Mouse (Mus musculus) erythroblast, embryonic 14.5 days (primary cell): ENCODE measurements around the gene Ect2l. TPM values are rescaled to one million over a fixed set of nuclear protein-coding genes. Genes with fewer than 3 reads are reported as not detected.
A peak's percentile ranks its signal among the peaks of the same experiment; 100 is the strongest.

Source experiments
- H3K27me3 ChIP-seq: 2 replicates; pipeline ENCODE4 v1.6.1; 2012; ENCODE audit warnings: inconsistent platforms; ENCODE audit not compliant: control insufficient read depth
- H3K36me3 ChIP-seq: 2 replicates; pipeline ENCODE4 v1.6.1; 2012; ENCODE audit warnings: mild to moderate bottlenecking, inconsistent platforms; ENCODE audit not compliant: control insufficient read depth
- H3K4me1 ChIP-seq: 2 replicates; pipeline ENCODE4 v1.6.1; 2012; ENCODE audit warnings: inconsistent platforms; ENCODE audit not compliant: control insufficient read depth
- H3K4me3 ChIP-seq: replicated peaks from 2 replicates; pipeline ENCODE3; 2012; ENCODE audit warnings: moderate library complexity, mild to moderate bottlenecking, inconsistent platforms
- H3K9me3 ChIP-seq: 2 replicates; pipeline ENCODE4 v1.6.1; 2012; ENCODE audit warnings: low read length, inconsistent platforms, mixed read lengths; ENCODE audit not compliant: control insufficient read depth
- GATA1 ChIP-seq: IDR thresholded peaks from 2 replicates; pipeline ENCODE4 v1.6.1; 2012; ENCODE audit warnings: low read length, inconsistent platforms, mixed read lengths
- TAL1 ChIP-seq: IDR thresholded peaks from 3 replicates; pipeline ENCODE4 v1.6.1; 2012; ENCODE audit warnings: low read length, inconsistent platforms, mixed read lengths
- polyA plus RNA-seq: library from polyadenylated mRNA; stranded (reverse); fragments of >175 nt; gene quantifications from 2 replicates; pipeline ENCODE4 v1.2.3, GENCODE M21; 2012

The Ect2l gene
- not detected in 2 replicates for polyA plus RNA-seq

DNA sequence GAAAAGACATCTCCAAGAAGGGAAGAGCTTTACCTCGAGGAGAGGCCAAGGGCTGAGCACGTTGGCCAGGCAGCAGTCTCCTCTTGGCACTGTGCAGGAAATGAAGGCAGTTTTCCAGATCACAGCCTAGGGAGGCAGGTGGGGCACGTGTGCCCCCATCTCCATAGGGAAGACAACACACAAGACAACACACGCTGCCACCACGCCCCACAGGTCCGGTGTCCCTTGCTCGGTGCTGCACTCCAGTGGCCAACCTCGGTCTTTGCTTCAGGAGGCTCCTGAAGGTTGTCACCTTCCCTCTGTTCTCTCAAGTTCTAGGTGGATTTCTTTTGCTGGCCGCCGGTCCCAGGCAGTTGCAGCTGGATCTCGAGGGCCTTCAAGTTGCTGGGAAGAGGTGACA is at the start of gene Ect2l:
Ect2l (minus strand) TSS at position 165 of the 400 bp plus-strand sequence.
- Histone ChIP-seq H3K4me1 (no peaks in the 10 kb centered on the region), H3K9me3 (no peaks in the 10 kb centered on the region), H3K27me3 (no peaks in the 10 kb centered on the region), H3K36me3 (no peaks in the 10 kb centered on the region), H3K4me3 (no peak within 1 kb of the TSS)
- TF ChIP-seq GATA1 (no peak), TAL1 (no peak)

GRCm38 (mm10) chr10:18251345-18251744 is 40.7 kb upstream of the Ect2l start:
- Histone ChIP-seq H3K9me3 (no peaks in the 10 kb centered on the region), H3K27me3 (no peaks in the 10 kb centered on the region), H3K4me1 (no peaks in the 10 kb centered on the region), H3K4me3 (no peak overlapping the region), H3K36me3 (no peaks in the 10 kb centered on the region)
- TF ChIP-seq TAL1, result no peak
- TF ChIP-seq GATA1, result no peak

DNA sequence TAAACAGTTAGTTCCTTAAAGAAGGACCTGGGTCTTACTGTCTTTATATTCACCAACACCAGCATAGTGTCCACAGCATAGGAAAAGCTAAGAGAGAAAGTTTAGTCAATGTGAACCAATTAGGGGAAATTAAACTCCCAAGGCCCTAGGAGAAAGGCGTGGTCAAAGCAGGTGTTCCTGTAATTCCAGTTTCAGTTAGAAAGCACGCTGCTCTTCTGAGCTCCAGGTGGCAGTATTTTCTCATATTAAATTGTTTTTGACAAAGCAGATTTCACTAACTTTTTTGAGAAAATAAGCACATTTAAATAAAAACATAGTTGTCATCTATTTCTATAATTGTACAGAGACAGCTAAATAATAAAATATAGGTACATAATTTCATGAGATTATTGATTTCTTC is 32.9 kb upstream of the Ect2l start:
- Histone ChIP-seq H3K27me3 (no peaks in the 10 kb centered on the region), H3K4me3 (no peak overlapping the region), H3K4me1 (no peaks in the 10 kb centered on the region), H3K36me3 (no peaks in the 10 kb centered on the region), H3K9me3 (no peaks in the 10 kb centered on the region)
- TF ChIP-seq TAL1 (no peak), GATA1 (no peak)

DNA sequence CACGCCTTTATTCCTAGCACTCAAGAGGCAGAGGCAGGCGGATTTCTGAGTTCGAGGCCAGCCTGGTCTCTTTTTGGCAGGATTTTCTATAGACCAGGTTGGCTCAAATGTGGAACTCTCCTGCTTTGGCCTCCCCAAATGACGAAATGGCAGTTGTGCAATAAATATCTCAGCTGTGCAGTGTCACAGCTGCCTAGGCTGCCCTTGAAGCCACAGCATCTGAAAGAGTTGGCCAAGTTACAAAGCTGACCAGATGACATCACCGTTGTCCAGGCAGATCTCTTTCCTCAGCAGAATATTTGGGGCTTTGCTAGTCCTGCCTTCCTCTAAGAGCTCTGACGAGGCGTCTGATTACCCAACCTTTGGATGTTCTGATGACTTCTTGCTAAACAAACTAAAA is 26.5 kb upstream of the Ect2l start:
- H3K27me3 ChIP-seq, result no peaks in the 10 kb centered on the region
- no peaks in the 10 kb centered on the region for H3K9me3 ChIP-seq
- H3K4me1 ChIP-seq, result peaks cover 23% of the 10 kb centered on the region
- H3K4me3 ChIP-seq, result no peak overlapping the region
- TF ChIP-seq GATA1, result no peak
- TF ChIP-seq TAL1, result no peak
- no peaks in the 10 kb centered on the region for H3K36me3 ChIP-seq

DNA sequence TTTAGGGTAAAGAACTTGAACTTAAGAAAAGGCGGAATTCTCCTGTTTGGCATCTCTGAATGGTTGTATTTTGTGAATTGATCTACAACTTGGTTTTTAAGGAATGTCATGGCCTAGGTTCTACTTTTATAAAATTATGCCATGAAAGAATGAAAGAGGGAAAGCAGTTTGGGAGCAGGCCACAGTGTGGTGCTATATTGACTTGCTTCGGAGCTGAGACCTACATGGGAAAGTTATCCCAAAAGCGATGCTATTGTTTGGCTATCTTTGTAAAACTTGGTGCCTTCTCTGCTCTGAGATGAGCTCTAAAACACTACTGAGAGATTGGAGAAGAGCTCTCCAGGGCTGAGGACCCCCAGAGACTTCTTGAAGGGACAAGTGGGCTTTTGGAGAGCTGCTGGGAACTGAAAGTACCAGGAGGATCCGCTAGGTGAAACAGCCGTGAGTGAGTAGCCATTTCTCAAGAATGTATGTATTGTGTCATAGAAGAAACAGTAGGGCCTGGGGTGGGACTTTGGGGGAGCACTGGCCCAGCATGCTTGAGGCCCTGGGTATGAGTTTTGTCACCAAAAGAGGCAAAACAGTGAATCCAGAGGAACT is 25.7 kb upstream of the Ect2l start:
- H3K27me3 ChIP-seq, result no peaks in the 10 kb centered on the region
- no peak overlapping the region for H3K4me3 ChIP-seq
- TF ChIP-seq GATA1 (no peak), TAL1 (no peak)
- H3K9me3 ChIP-seq, result no peaks in the 10 kb centered on the region
- no peaks in the 10 kb centered on the region for H3K36me3 ChIP-seq
- peaks cover 23% of the 10 kb centered on the region for H3K4me1 ChIP-seq

DNA sequence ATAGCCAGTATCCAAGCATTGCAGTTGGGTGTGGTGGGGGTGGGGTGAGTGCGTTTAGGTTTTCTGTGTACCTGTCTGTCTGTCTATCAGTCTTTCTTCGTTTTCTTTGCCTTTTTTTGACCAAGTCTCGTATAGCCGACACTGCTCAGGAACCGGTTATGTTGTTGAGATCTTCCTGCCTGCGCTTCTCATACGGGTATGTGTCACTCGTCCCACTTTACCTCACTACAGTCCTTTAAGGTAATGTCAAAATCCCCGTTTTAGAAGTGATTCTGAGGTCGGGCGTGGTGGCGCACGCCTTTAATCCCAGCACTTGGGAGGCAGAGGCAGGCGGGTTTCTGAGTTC is 24.7 kb upstream of the Ect2l start:
- Histone ChIP-seq H3K4me3 (peak overlapping the region; percentile 90), H3K9me3 (no peaks in the 10 kb centered on the region), H3K27me3 (no peaks in the 10 kb centered on the region), H3K36me3 (no peaks in the 10 kb centered on the region), H3K4me1 (peaks cover 23% of the 10 kb centered on the region)
- TF ChIP-seq TAL1 (no peak), GATA1 (no peak)

DNA sequence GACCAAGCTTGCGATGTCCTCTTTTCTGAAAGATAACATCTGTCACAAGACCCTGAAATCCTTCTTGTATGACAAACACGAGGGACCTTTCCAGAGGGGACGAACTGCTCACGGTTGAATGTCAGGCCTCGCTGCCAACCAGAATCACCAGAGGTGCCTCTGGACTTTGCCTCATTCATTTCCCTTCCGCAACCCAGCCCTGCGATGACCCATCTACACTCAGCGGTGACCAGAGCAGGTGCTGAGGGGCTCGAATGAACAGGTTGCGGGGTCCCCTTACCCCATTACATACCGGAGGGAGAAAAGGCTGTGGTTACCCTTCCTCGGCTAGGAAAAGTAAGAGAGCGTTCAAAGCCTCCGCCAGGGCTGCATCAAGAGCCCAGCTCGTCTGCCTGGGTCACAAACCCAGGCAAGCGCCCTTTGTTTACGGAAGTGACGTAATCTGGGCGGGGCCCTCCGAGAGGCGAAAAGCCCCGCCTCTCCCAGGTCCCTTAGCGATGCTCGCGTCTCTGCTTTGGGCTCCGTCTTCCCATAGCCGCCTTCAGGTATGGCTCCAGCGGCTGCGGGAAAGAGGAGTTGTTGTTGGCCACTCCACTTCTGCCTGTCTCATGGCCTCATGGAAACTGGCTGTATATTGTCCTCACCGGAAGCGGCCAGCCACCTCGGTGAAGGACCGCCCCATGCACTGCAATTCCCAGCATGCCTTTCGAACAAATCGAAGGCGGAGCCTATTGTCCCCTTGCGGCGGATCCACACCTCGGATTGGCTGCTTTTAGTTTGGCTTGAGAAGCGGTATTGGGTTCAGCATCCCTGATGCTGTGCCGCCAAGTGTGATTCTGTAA is 24.1 kb upstream of the Ect2l start, which contains the start of gene Ccdc28a:
Ccdc28a (minus strand) TSS at position 439 of the 842 bp plus-strand sequence.
- no peaks in the 10 kb centered on the region for H3K9me3 ChIP-seq
- H3K4me1 ChIP-seq, result peaks cover 23% of the 10 kb centered on the region
- no peaks in the 10 kb centered on the region for H3K36me3 ChIP-seq
- peak within 1 kb of the TSS; percentile 90 for H3K4me3 ChIP-seq
- TF ChIP-seq TAL1, result no peak
- no peak for TF ChIP-seq GATA1
- no peaks in the 10 kb centered on the region for H3K27me3 ChIP-seq

DNA sequence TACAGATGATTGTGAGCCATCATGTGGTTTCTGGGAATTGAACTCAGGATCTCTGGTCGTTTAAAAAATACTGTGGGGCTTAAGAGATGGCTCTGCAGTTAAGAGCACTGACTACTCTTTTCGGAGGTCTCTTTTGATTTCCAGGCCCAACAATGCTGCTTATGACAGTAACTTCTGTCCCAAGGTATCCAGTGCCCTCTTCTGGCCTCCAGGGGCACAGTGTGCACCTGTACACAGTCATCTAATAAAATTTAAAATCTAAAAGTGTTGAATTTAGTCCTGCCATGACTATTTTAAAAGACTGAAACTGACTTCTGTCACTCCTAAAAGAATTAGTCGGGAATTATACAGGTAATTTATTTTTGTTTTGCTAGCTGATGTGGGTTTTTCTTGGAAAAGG is 23.2 kb upstream of the Ect2l start:
- Histone ChIP-seq H3K4me1 (peaks cover 23% of the 10 kb centered on the region), H3K36me3 (no peaks in the 10 kb centered on the region), H3K9me3 (no peaks in the 10 kb centered on the region), H3K27me3 (no peaks in the 10 kb centered on the region), H3K4me3 (peak overlapping the region; percentile 90)
- TF ChIP-seq TAL1, result no peak
- no peak for TF ChIP-seq GATA1

GRCm38 (mm10) chr10:18224386-18224785 is 13.7 kb upstream of the Ect2l start:
- Histone ChIP-seq H3K36me3 (peaks cover 4% of the 10 kb centered on the region; the same call in 1 of the 2 replicates), H3K27me3 (no peaks in the 10 kb centered on the region), H3K9me3 (no peaks in the 10 kb centered on the region), H3K4me3 (no peak overlapping the region), H3K4me1 (no peaks in the 10 kb centered on the region)
- TF ChIP-seq TAL1 (no peak), GATA1 (no peak)
